Mouse (Mus musculus) midbrain, embryonic 11.5 days (tissue): ENCODE data around the gene Fstl1. TPM values are rescaled to one million over a fixed set of nuclear protein-coding genes. Genes with fewer than 3 reads are reported as not detected.

Source experiments
- ATAC-seq: fragments of 200-750 bp; cut with Nextera tagmentation; 2 replicates; pipeline ENCODE4 v1.8.0; 2017; ENCODE audit warnings: moderate TSS enrichment, moderate library complexity; ENCODE audit not compliant: low FRiP score
- DNase-seq: peaks from one replicate; pipeline ENCODE4 v3.0.0; 2015; ENCODE audit warnings: low spot score; ENCODE audit errors: missing footprints
- H3K27ac ChIP-seq: fragments of 300-500 bp; sonication (generic); 2 replicates; pipeline ENCODE4 v1.5.1; 2014; ENCODE audit warnings: low read depth, low read length
- H3K27me3 ChIP-seq: fragments of 300-500 bp; sonication (generic); 2 replicates; pipeline ENCODE4 v1.6.1; 2014; ENCODE audit warnings: mild to moderate bottlenecking, low read length, moderate library complexity, mixed read lengths; ENCODE audit not compliant: control insufficient read depth, insufficient read depth
- H3K36me3 ChIP-seq: fragments of 300-500 bp; sonication (generic); 2 replicates; pipeline ENCODE4 v1.6.1; 2014; ENCODE audit warnings: mild to moderate bottlenecking, low read length, moderate library complexity, mixed read lengths; ENCODE audit not compliant: control insufficient read depth, insufficient read depth
- H3K4me1 ChIP-seq: fragments of 300-500 bp; sonication (generic); 2 replicates; pipeline ENCODE4 v1.6.1; 2014; ENCODE audit warnings: low read length; ENCODE audit not compliant: control insufficient read depth, insufficient read depth
- H3K4me2 ChIP-seq: fragments of 300-500 bp; sonication (generic); 2 replicates; pipeline ENCODE4 v1.6.1; 2014; ENCODE audit warnings: mild to moderate bottlenecking, moderate library complexity
- H3K4me3 ChIP-seq: fragments of 300-500 bp; sonication (generic); 2 replicates; pipeline ENCODE4 v1.5.1; 2014; ENCODE audit warnings: low read depth, low read length
- H3K9ac ChIP-seq: fragments of 300-500 bp; sonication (generic); 2 replicates; pipeline ENCODE4 v1.6.1; 2014; ENCODE audit warnings: low read length
- H3K9me3 ChIP-seq: fragments of 300-500 bp; sonication (generic); 2 replicates; pipeline ENCODE4 v1.6.1; 2016; ENCODE audit warnings: low read length; ENCODE audit not compliant: control insufficient read depth
- WGBS: fragments of 180-500 bp; shearing (Covaris S2); extraction: QIAGEN DNeasy Blood & Tissue Kit; methylation state at CpG from one replicate; pipeline ENCODE4 v1.1.7; 2014; 5-methylcytosine and 5-hydroxymethylcytosine counted together
- polyA plus RNA-seq: library from polyadenylated mRNA; unstranded; fragments of >200 nt; fragmentation: Nextera tagmentation; extraction: Ambion mirVana; gene quantifications from 2 replicates; pipeline ENCODE4 v1.2.1, GENCODE M21; 2014

Gene Fstl1
- polyA plus RNA-seq, 1 experiment from 2014 or later = 199 TPM

GRCm38 (mm10) chr16:37780386-37780785, 3.7 kb downstream of the Fstl1 start:
- no peaks in the 10 kb centered on the region for H3K9me3 ChIP-seq
- no peak overlapping the region for H3K9ac ChIP-seq
- 79% methylated on average over 1 of the region's 1 CpGs for WGBS
- H3K4me2 ChIP-seq = no peak overlapping the region
- H3K27ac ChIP-seq = no peak overlapping the region
- peaks cover 12% of the 10 kb centered on the region for H3K4me1 ChIP-seq
- DNase-seq = no peak
- no peaks in the 10 kb centered on the region for H3K27me3 ChIP-seq
- no peak for ATAC-seq
- H3K36me3 ChIP-seq = no peaks in the 10 kb centered on the region
- H3K4me3 ChIP-seq = no peak overlapping the region

GRCm38 (mm10) chr16:37780911-37781310, 4.2 kb downstream of the Fstl1 start:
- Histone ChIP-seq H3K27me3 (no peaks in the 10 kb centered on the region), H3K4me1 (peaks cover 12% of the 10 kb centered on the region), H3K27ac (no peak overlapping the region), H3K9me3 (no peaks in the 10 kb centered on the region), H3K9ac (no peak overlapping the region), H3K4me2 (no peak overlapping the region), H3K36me3 (no peaks in the 10 kb centered on the region), H3K4me3 (no peak overlapping the region)
- WGBS = 73% methylated on average over 3 of the region's 3 CpGs
- no peak for ATAC-seq
- DNase-seq = no peak

DNA sequence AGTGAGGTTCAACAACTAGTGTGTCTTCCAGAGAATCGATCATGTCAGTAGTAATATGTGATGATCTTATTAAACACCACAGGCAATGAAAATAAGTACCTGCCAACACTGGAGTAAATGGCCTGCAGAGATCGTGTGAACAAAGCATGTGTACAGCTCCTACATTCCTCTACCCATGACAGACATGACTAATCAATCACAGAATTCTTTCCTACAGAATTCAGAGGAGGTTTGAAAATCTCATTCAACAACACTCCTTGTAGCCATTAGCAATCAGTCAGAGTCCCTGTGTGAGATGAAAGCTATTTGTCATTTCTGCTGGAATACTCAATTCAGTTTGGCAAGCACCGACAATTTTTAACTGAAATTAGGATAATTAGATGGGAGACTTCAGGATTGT, 7.9 kb downstream of the Fstl1 start:
- no peaks in the 10 kb centered on the region for H3K9me3 ChIP-seq
- no peak overlapping the region for H3K4me3 ChIP-seq
- DNase-seq = no peak
- no peak overlapping the region for H3K4me2 ChIP-seq
- no peak overlapping the region for H3K27ac ChIP-seq
- peaks cover 24% of the 10 kb centered on the region for H3K4me1 ChIP-seq
- ATAC-seq = no peak
- H3K9ac ChIP-seq = no peak overlapping the region
- H3K36me3 ChIP-seq = no peaks in the 10 kb centered on the region
- WGBS = 84% methylated on average over 3 of the region's 3 CpGs
- H3K27me3 ChIP-seq = no peaks in the 10 kb centered on the region

DNA sequence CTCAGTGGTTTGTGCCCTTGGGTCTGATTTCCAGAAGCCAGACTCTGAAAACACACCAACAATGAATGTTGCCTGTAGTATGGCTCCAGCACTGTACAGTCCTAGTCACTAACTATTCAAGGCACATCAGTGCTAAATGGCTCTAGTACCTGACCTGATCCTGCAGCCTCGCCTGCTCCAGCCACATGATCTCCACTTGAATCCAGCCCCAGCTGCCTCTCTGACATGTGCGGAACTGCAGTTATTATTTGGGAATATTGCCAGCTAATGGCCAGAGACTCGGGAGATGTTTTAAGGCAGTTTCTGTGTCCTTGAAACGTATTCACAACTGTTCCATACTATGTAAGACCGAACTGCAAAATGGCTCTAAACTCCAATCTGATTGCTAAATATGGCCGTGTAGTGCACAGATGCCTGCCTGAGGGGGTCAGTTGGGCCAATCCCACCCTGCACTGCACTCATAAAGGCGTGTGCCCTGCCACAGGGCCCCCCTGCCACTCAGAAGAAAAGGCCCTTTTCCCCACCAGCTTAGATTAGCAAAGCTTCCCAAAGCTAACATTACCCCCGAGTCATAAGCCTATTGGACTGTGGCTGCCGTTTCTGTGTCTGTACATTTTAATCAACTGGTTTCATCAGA, 11.0 kb downstream of the Fstl1 start:
- H3K4me2 ChIP-seq = peak overlapping the region; percentile 1; the same call in 1 of the 2 replicates
- peaks cover 21% of the 10 kb centered on the region for H3K4me1 ChIP-seq
- H3K4me3 ChIP-seq = no peak overlapping the region
- no peaks in the 10 kb centered on the region for H3K36me3 ChIP-seq
- DNase-seq (peak; percentile 91), ATAC-seq (peak; percentile 77)
- peak overlapping the region; percentile 44; the same call in 1 of the 2 replicates for H3K9ac ChIP-seq
- 45% methylated on average over 9 of the region's 9 CpGs for WGBS
- H3K27me3 ChIP-seq = no peaks in the 10 kb centered on the region
- no peaks in the 10 kb centered on the region for H3K9me3 ChIP-seq
- H3K27ac ChIP-seq = peak overlapping the region; percentile 71

- H3K36me3 ChIP-seq = no peaks in the 10 kb centered on the region
- H3K27me3 ChIP-seq = no peaks in the 10 kb centered on the region
- WGBS = 18% methylated on average over 12 of the region's 12 CpGs
- H3K9me3 ChIP-seq = no peaks in the 10 kb centered on the region
- peak overlapping the region; percentile 71 for H3K27ac ChIP-seq
- peak overlapping the region; percentile 13; the same call in 1 of the 2 replicates for H3K4me2 ChIP-seq
- peaks cover 21% of the 10 kb centered on the region for H3K4me1 ChIP-seq
- peak overlapping the region; percentile 34; the same call in 1 of the 2 replicates for H3K9ac ChIP-seq
- ATAC-seq (peak; percentile 93), DNase-seq (peak; percentile 95)
- no peak overlapping the region for H3K4me3 ChIP-seq
These were observed 11.8 kb downstream of the Fstl1 start for GRCm38 (mm10) chr16:37788367-37789014.

DNA sequence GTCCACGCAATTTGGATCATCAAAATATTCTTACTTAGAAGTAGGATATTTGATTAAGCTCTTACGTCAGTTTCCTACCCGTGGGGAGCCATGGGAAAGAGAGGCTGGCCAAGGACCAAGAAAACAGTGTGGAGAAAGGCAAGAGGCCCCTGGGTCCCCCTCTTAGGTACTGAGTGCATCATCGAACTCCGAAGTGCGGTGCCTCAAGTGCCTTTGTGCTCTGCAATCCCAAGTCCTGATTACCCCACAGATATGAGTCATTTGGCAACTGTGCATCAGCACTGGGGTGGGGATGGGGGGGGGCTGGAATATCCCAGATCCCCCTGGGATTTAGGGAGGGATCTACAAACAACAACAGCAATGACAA, 12.3 kb downstream of the Fstl1 start:
- no peaks in the 10 kb centered on the region for H3K9me3 ChIP-seq
- no peaks in the 10 kb centered on the region for H3K27me3 ChIP-seq
- WGBS = 76% methylated on average over 6 of the region's 6 CpGs
- H3K4me1 ChIP-seq = peaks cover 21% of the 10 kb centered on the region
- no peaks in the 10 kb centered on the region for H3K36me3 ChIP-seq
- H3K4me3 ChIP-seq = no peak overlapping the region
- H3K4me2 ChIP-seq = no peak overlapping the region
- H3K27ac ChIP-seq = peak overlapping the region; percentile 71
- DNase-seq (no peak), ATAC-seq (no peak)
- peak overlapping the region; percentile 34; the same call in 1 of the 2 replicates for H3K9ac ChIP-seq

DNA sequence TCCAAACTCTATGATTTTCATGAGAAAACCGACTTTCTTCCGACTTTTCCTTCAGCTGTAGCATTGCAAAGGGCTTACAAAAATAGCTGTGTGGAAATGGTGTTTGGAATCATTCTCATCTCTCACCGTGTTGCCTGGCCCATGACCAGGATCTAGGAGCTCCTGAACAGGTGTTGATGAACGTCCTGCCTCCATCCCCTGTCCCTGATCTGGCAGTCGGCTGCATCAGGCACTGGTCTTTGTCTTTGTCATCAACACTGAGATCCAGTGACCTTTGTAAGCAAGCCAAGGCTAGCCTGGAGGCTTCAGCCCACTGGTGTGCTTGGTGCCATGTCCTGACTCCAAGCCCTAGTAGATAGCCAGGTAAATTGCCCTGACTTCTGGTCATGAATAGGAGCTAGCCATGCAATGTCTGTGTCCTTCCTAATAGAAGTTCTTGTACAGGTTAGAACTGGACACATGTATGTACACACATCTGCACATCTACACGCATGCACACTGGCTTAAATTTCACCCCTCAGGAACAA, 12.8 kb downstream of the Fstl1 start:
- Histone ChIP-seq H3K27me3 (no peaks in the 10 kb centered on the region), H3K27ac (no peak overlapping the region), H3K9ac (peak overlapping the region; percentile 7; the same call in 1 of the 2 replicates), H3K4me3 (no peak overlapping the region), H3K4me2 (no peak overlapping the region), H3K36me3 (no peaks in the 10 kb centered on the region), H3K4me1 (peaks cover 21% of the 10 kb centered on the region), H3K9me3 (no peaks in the 10 kb centered on the region)
- ATAC-seq = no peak
- no peak for DNase-seq
- 91% methylated on average over 6 of the region's 6 CpGs for WGBS

DNA sequence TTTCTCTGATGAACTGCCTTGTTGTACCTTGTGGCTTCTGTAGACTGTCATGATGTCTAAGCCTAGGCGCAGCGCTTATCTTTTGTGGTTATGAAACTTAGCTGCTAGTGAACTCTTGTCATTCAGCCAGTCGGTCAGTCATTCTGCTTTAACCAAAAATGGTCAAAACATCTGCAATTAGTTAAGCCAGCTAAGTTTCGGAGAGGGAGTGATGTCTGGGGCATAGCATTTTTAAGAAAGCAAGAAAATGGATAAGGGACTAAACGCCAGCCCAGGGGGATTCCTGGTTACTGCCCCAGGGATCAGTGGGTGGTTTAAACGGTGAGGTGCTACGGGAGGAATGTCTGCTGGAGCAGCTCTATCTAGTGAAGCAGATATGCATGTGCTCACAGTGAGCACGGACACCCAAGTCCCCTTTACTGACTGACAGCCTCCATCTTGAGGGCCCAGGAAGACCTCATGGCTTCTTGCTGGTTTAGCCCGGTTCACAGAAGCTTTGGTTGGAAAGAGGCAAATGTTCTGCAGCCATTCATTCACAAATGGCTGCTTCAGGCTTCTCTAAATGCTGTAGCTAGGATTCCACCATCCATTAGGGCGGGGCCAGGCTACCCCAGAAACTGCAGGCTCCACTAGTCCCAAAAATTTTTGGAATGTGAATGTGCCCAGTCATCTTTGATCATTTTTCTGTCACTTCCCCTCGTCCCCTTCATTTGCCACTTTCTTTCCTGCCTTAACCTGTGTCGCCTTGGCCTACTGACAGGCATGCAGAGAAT, 13.5 kb downstream of the Fstl1 start:
- 77% methylated on average over 12 of the region's 12 CpGs for WGBS
- Histone ChIP-seq H3K4me2 (no peak overlapping the region), H3K36me3 (no peaks in the 10 kb centered on the region), H3K9ac (no peak overlapping the region), H3K4me1 (peaks cover 21% of the 10 kb centered on the region), H3K27me3 (no peaks in the 10 kb centered on the region), H3K27ac (no peak overlapping the region), H3K9me3 (no peaks in the 10 kb centered on the region), H3K4me3 (no peak overlapping the region)
- ATAC-seq (no peak), DNase-seq (no peak)

DNA sequence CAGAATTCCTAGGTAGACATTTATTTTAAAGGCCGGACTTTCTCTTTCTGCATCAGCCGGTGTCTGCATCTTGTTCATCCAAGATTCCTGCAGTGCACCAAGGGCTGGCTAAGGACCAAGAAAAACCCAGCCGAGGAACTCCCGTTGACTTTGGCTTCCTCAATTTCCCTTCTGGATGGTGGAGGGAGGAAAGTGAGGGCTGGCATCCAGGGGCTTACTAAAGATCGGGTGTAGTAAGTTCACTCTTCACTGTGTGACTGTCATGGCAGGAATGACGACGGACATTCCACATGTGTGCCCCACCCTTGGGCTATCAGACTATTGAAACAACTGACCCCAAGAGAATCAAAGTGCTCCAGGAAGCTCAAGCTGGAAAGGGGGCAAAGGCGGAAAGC, 14.1 kb downstream of the Fstl1 start:
- peaks cover 21% of the 10 kb centered on the region for H3K4me1 ChIP-seq
- 80% methylated on average over 8 of the region's 8 CpGs for WGBS
- DNase-seq = no peak
- ATAC-seq = no peak
- no peak overlapping the region for H3K4me3 ChIP-seq
- no peaks in the 10 kb centered on the region for H3K27me3 ChIP-seq
- no peak overlapping the region for H3K27ac ChIP-seq
- H3K9me3 ChIP-seq = no peaks in the 10 kb centered on the region
- H3K9ac ChIP-seq = no peak overlapping the region
- no peak overlapping the region for H3K4me2 ChIP-seq
- no peaks in the 10 kb centered on the region for H3K36me3 ChIP-seq
